Mouse (Mus musculus): ENCODE measurements around the gene Ccdc69.

DNA sequence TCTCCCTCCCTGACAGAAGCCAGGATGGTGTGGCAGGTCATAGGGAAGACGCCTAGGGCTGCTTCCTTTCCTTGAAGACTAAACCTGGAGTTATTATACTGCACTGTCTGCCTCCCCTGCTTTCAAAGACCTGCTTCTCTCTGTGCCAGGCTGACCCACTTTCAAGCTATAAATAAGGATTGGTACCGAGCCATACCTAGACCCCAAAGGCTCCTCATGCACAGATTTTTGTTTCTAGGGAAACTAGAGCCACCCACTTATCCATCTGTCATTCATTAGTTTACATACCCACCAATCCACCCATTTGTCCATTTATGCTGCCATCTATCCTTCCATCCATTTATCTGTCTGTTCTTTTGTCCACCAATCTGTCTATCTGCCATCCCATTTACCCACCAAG is 60.7 kb downstream of the Ccdc69 start:
- TF ChIP-seq USF1 (IDR thresholded peaks at IDR 0.05; ENCODE audit: low read depth) (no peak), CEBPB (IDR thresholded peaks at IDR 0.05; ENCODE audit: insufficient read depth, poor library complexity, severe bottlenecking) (no peak), POLR2A (IDR thresholded peaks at IDR 0.05; ENCODE audit: insufficient read length, low read depth) (no peak), TCF3 (IDR thresholded peaks at IDR 0.05; ENCODE audit: insufficient read length, low read depth) (no peak), TCF12 (IDR thresholded peaks at IDR 0.05; ENCODE audit: insufficient read depth, poor library complexity, severe bottlenecking) (no peak), MAX (IDR thresholded peaks at IDR 0.05; ENCODE audit: low read depth) (no peak), MYOD1 (IDR thresholded peaks at IDR 0.05; ENCODE audit: control insufficient read depth in 1 of 3, insufficient read length in 2 of 3, low read depth in 2 of 3) (no peak), E2F4 (IDR thresholded peaks at IDR 0.05; ENCODE audit: insufficient read depth) (no peak), POLR2AphosphoS2 (IDR thresholded peaks at IDR 0.05; ENCODE audit: insufficient read length, low read depth) (no peak), REST (IDR thresholded peaks at IDR 0.05; ENCODE audit: insufficient read depth, insufficient read length) (no peak), MYOG (IDR thresholded peaks at IDR 0.05; ENCODE audit: control insufficient read depth in 1 of 3, insufficient read depth in 1 of 3, insufficient read length in 2 of 3, low read depth in 2 of 3) (no peak)
